Comparison of ENCODE assay signal across 8 mouse cellular contexts in the genomic region with DNA sequence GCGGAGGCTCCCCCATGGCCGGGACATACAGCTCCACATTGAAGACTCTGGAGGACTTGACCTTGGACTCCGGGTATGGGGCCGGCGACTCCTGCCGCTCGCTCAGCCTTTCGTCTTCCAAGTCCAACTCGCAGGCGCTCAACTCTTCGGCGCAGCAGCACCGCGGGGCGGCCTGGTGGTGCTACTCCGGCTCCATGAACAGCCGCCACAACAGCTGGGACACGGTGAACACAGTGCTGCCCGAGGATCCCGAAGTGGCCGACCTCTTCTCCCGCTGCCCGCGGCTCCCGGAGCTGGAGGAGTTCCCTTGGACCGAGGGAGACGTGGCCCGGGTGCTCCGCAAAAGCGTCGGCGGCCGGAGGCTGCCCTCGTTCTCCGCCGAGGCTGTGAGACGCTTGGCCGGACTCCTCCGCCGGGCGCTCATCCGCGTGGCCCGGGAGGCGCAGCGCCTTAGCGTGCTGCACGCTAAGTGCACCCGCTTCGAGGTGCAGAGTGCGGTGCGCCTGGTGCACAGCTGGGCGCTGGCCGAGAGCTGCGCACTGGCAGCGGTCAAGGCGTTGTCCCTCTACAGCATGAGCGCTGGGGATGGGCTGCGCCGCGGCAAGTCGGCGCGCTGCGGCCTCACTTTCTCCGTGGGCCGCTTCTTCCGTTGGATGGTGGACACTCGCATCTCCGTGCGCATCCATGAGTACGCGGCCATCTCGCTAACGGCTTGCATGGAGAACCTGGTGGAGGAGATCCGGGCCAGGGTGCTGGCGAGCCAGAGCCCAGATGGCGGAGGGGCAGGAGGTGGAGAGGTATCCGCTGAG. TPM values are rescaled to one million over a fixed set of nuclear protein-coding genes. Genes with fewer than 3 reads are reported as not detected.
DNase-seq lines count a peak whose midpoint lies in the region; ATAC-seq and TF ChIP-seq lines count a peak whose summit lies in the region.

No protein-coding gene starts in this region.

- H3K4me3 ChIP-seq in E14TG2a.4 (replicated peaks; ENCODE audit: low read length): peak overlapping the region; percentile 82
- peak overlapping the region; percentile 67 for H3K4me3 ChIP-seq in forebrain, embryonic 16.5 days (replicated peaks; ENCODE audit: low read length)
- H3K4me3 ChIP-seq in layer of hippocampus, adult 2 months: peak overlapping the region; percentile 68
- H3K4me3 ChIP-seq in lung, embryonic 16.5 days (ENCODE audit: low read length): peak overlapping the region; percentile 68

- peak overlapping the region; percentile 62; the same call in 1 of the 2 replicates for H3K27ac ChIP-seq in forebrain, embryonic 16.5 days (ENCODE audit: low read length)
- peak overlapping the region; percentile 78 for H3K27ac ChIP-seq in layer of hippocampus, adult 2 months
- peak overlapping the region; percentile 79 for H3K27ac ChIP-seq in lung, embryonic 16.5 days (ENCODE audit: low read length)

- intact Hi-C loops in heart, postnatal 36 days (cut with DNase I): loop anchor here (2.0 to 5.0 kb wide), 5 partner anchors 75 to 405 kb away; partner anchors contain the start of gene Caprin1

- H3K9me3 ChIP-seq in E14TG2a.4 (ENCODE audit: low read length): no peaks in the 10 kb centered on the region
- H3K9me3 ChIP-seq in forebrain, embryonic 16.5 days (ENCODE audit: control insufficient read depth, low read length): no peaks in the 10 kb centered on the region
- no peaks in the 10 kb centered on the region for H3K9me3 ChIP-seq in lung, embryonic 16.5 days (ENCODE audit: control insufficient read depth, low read length)

- no peaks in the 10 kb centered on the region for H3K36me3 ChIP-seq in E14TG2a.4 (ENCODE audit: insufficient read depth, low read length)
- no peaks in the 10 kb centered on the region for H3K36me3 ChIP-seq in forebrain, embryonic 16.5 days (ENCODE audit: control insufficient read depth, insufficient read depth)
- H3K36me3 ChIP-seq in lung, embryonic 16.5 days (ENCODE audit: control insufficient read depth, insufficient read depth, low read length): no peaks in the 10 kb centered on the region

- no peak for TF ChIP-seq CTCF in E14TG2a.4 (conservative IDR thresholded peaks at IDR 0.05; ENCODE audit: low read length)
- TF ChIP-seq CTCF in layer of hippocampus, adult 2 months (conservative IDR thresholded peaks at IDR 0.05): no peak

- DNase-seq in heart, postnatal 36 days: peak; percentile 62 to 70
- DNase-seq in layer of hippocampus, adult 2 months (ENCODE audit: low spot score in 2 of 2): no peak
- peak; percentile 36 for DNase-seq in ovary, postnatal 14 days (ENCODE audit: low spot score)
- peak; percentile 66 for DNase-seq in thymus, postnatal 25 days

- H3K9ac ChIP-seq in forebrain, embryonic 16.5 days (replicated peaks; ENCODE audit: low read depth, low read length): peak overlapping the region; percentile 65
- peak overlapping the region; percentile 76 for H3K9ac ChIP-seq in lung, embryonic 16.5 days (ENCODE audit: low read length)

- H3K27me3 ChIP-seq in E14TG2a.4 (ENCODE audit: insufficient read depth, low read length): peaks cover 76% of the 10 kb centered on the region
- no peaks in the 10 kb centered on the region; the same call in 1 of the 2 replicates for H3K27me3 ChIP-seq in forebrain, embryonic 16.5 days (replicated peaks; ENCODE audit: control insufficient read depth, insufficient read depth, low read length)
- no peaks in the 10 kb centered on the region for H3K27me3 ChIP-seq in lung, embryonic 16.5 days (ENCODE audit: control insufficient read depth, insufficient read depth, low read depth, low read length)

- ATAC-seq in cerebellum, adult (ENCODE audit: insufficient number of reproducible peaks, low FRiP score, low TSS enrichment): peak; percentile 20; the same call in 1 of the 2 replicates
- peak; percentile 13 for ATAC-seq in forebrain, embryonic 16.5 days
- peak; percentile 49 for ATAC-seq in lung, embryonic 16.5 days (ENCODE audit: low read depth)

- peak overlapping the region; percentile 99 for H3K4me2 ChIP-seq in forebrain, embryonic 16.5 days (ENCODE audit: low read length)
- peak overlapping the region; percentile 84 for H3K4me2 ChIP-seq in lung, embryonic 16.5 days (ENCODE audit: low read depth, low read length)

- peaks cover 20% of the 10 kb centered on the region for H3K4me1 ChIP-seq in E14TG2a.4 (replicated peaks; ENCODE audit: low read depth, low read length)
- peaks cover 26% of the 10 kb centered on the region for H3K4me1 ChIP-seq in forebrain, embryonic 16.5 days (replicated peaks; ENCODE audit: control insufficient read depth, insufficient read depth, low read length)
- peaks cover 13% of the 10 kb centered on the region; the same call in 1 of the 2 replicates for H3K4me1 ChIP-seq in lung, embryonic 16.5 days (replicated peaks; ENCODE audit: control insufficient read depth, insufficient read depth, low read length)

- under 1% methylated on average over 79 of the region's 79 CpGs for WGBS in forebrain, embryonic 16.5 days
- WGBS in lung, embryonic 16.5 days: under 1% methylated on average over 79 of the region's 79 CpGs

RNA-seq across cellular contexts. Expression of gene Abtb2, which starts 0.8 kb away (rescaled TPM):
- polyA plus RNA-seq in forebrain, embryonic 16.5 days (2015; fragmentation: Nextera tagmentation; extraction: Ambion mirVana): 7.4 and 7.8 TPM in 2 replicates
- 10 to 100 TPM; 21.9 to 24.4 TPM for total RNA-seq in heart, postnatal 36 days (2021)
- 10 to 100 TPM in 1 of 2 experiments, 1 to 10 TPM in 1; 9.5 to 10.3 TPM for total RNA-seq in layer of hippocampus, adult 2 months (2021)
- 6.6 and 7.7 TPM in 2 replicates for polyA plus RNA-seq in lung, embryonic 16.5 days (2015; fragmentation: Nextera tagmentation; extraction: Ambion mirVana)

Comparison
In these comparisons a context has a peak if more than half of its experiments do, and no peak if none do; other contexts are left out.
1. DNase-seq: peak in heart, postnatal 36 days (2 of 2), ovary, postnatal 14 days (single experiment) and thymus, postnatal 25 days (single experiment); none in layer of hippocampus, adult 2 months (0 of 2).
2. Peak in every context shown above with its lines, with median percentiles within 50 percentile points of each other: H3K4me3 ChIP-seq, ATAC-seq and H3K27ac ChIP-seq.